Mouse (Mus musculus) thymus, adult 2 months (tissue): Measurements from ENCODE around the gene Zscan2.

Experiments
- CTCF ChIP-seq: fragments of 200-500 bp; IDR thresholded peaks from 2 replicates; pipeline ENCODE4 v1.5.1; 2012; ENCODE audit warnings: mild to moderate bottlenecking, control low read depth, low read length, moderate library complexity, borderline replicate concordance; ENCODE audit not compliant: control insufficient read depth, poor library complexity, insufficient read depth; ENCODE audit errors: extremely low read depth
- POLR2A ChIP-seq: fragments of 200-500 bp; IDR thresholded peaks from 2 replicates; pipeline ENCODE4 v1.6.1; 2012; ENCODE audit warnings: mild to moderate bottlenecking, low read length, control low read depth, moderate library complexity; ENCODE audit not compliant: control insufficient read depth, poor library complexity, insufficient read depth; ENCODE audit errors: extremely low read depth

- TF ChIP-seq CTCF (no peak), POLR2A (no peak)
Observed at GRCm38 (mm10) chr7:80853218-80853617, 7.5 kb upstream of the Zscan2 start.
